Mouse (Mus musculus) lung, embryonic 14.5 days (tissue): ENCODE results near the gene Tnfrsf12a. TPM values are rescaled to one million over a fixed set of nuclear protein-coding genes. Genes with fewer than 3 reads are reported as not detected.

Experiments
- ATAC-seq: fragments of 200-750 bp; cut with Nextera tagmentation; 2 replicates; pipeline ENCODE4 v1.8.0; 2017; ENCODE audit warnings: mild to moderate bottlenecking, moderate TSS enrichment, moderate library complexity; ENCODE audit not compliant: insufficient read depth
- DNase-seq: peaks from one replicate; pipeline ENCODE4 v3.0.0-alpha.2; 2015
- H3K27ac ChIP-seq: fragments of 300-500 bp; sonication (generic); 2 replicates; pipeline ENCODE4 v1.5.1; 2014; ENCODE audit warnings: low read depth, mild to moderate bottlenecking, moderate library complexity
- H3K27me3 ChIP-seq: fragments of 300-500 bp; sonication (generic); 2 replicates; pipeline ENCODE4 v1.6.1; 2014; ENCODE audit warnings: low read length, control low read depth; ENCODE audit not compliant: insufficient read depth
- H3K36me3 ChIP-seq: fragments of 300-500 bp; sonication (generic); 2 replicates; pipeline ENCODE4 v1.6.1; 2014; ENCODE audit warnings: control low read depth; ENCODE audit not compliant: insufficient read depth
- H3K4me1 ChIP-seq: fragments of 300-500 bp; sonication (generic); 2 replicates; pipeline ENCODE4 v1.6.1; 2014; ENCODE audit warnings: antibody characterized with exemption, control low read depth; ENCODE audit not compliant: insufficient read depth
- H3K4me2 ChIP-seq: fragments of 300-500 bp; sonication (generic); 2 replicates; pipeline ENCODE4 v1.6.1; 2014; ENCODE audit warnings: mild to moderate bottlenecking
- H3K4me3 ChIP-seq: fragments of 300-500 bp; sonication (generic); 2 replicates; pipeline ENCODE4 v1.5.1; 2014; ENCODE audit warnings: low read depth, low read length
- H3K9ac ChIP-seq: fragments of 300-500 bp; sonication (generic); 2 replicates; pipeline ENCODE4 v1.6.1; 2014
- H3K9me3 ChIP-seq: fragments of 300-500 bp; sonication (generic); 2 replicates; pipeline ENCODE4 v1.6.1; 2016; ENCODE audit warnings: low read depth, low read length, control low read depth
- CTCF ChIP-seq: IDR thresholded peaks from 2 replicates; pipeline ENCODE4 v1.5.1; 2016; ENCODE audit warnings: antibody characterized with exemption, low read depth
- WGBS: fragments of 180-500 bp; shearing (Covaris S2); extraction: QIAGEN DNeasy Blood & Tissue Kit; methylation state at CpG from one replicate; pipeline ENCODE4 v1.1.7; 2014; 5-methylcytosine and 5-hydroxymethylcytosine counted together
- polyA plus RNA-seq: library from polyadenylated mRNA; unstranded; fragments of >200 nt; fragmentation: Nextera tagmentation; extraction: Ambion mirVana; gene quantifications from 2 replicates; pipeline ENCODE4 v1.2.1, GENCODE M21; 2014

Gene Tnfrsf12a
- polyA plus RNA-seq, 1 experiment from 2014 or later, result 21.6 TPM

DNA sequence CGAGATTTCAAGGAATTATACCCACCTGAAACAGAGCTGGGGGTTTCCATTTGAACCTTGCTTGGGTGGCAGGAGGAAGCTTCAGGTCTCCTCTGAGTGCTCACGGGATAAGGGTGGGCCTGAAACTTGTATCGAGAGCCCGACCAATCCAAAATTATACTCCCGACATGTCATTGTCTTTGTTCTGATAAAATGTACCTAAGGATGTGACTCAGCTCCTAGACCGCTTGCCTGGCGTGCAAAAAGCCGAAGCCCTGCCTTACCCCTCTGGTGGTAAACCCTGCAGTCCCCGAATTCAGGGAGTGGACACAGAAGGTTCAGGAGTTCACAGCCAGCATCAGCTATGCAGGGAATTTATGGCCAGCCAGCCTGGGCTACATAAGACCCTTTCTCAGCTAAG lies 3.1 kb upstream of the Tnfrsf12a start:
- Histone ChIP-seq H3K27ac (no peak overlapping the region), H3K36me3 (0 out of 2 replicates have a peak, but pooled peaks cover 3% of the 10 kb centered on the region), H3K4me2 (peak overlapping the region; percentile 59), H3K9me3 (no peaks in the 10 kb centered on the region), H3K27me3 (peaks cover 58% of the 10 kb centered on the region), H3K4me3 (peak overlapping the region; percentile 38), H3K4me1 (peaks cover 3% of the 10 kb centered on the region; the same call in 1 of the 2 replicates), H3K9ac (peak overlapping the region; percentile 38)
- DNase-seq, result no peak
- no peak for ATAC-seq
- no peak for TF ChIP-seq CTCF
- WGBS, result 48% methylated on average over 9 of the region's 9 CpGs

- no peak for TF ChIP-seq CTCF
- 0 out of 2 replicates have a peak, but pooled peaks cover 7% of the 10 kb centered on the region for H3K36me3 ChIP-seq
- peak within 1 kb of the TSS; percentile 59 for H3K4me2 ChIP-seq
- no peak for ATAC-seq
- H3K27ac ChIP-seq, result peak within 1 kb of the TSS; percentile 81
- DNase-seq, result peak; percentile 69
- peaks cover 57% of the 10 kb centered on the region for H3K27me3 ChIP-seq
- WGBS, result 2% methylated on average over 38 of the region's 38 CpGs
- H3K4me1 ChIP-seq, result peaks cover 9% of the 10 kb centered on the region; the same call in 1 of the 2 replicates
- H3K4me3 ChIP-seq, result peak within 1 kb of the TSS; percentile 38
- H3K9ac ChIP-seq, result peak within 1 kb of the TSS; percentile 38
- no peaks in the 10 kb centered on the region for H3K9me3 ChIP-seq
These were observed 2.0 kb upstream of the Tnfrsf12a start, which contains the start of gene Cldn6 for GRCm38 (mm10) chr17:23679127-23679835. Cldn6 (plus strand) TSS chr17:23679249.

- Histone ChIP-seq H3K4me3 (peak overlapping the region; percentile 58), H3K4me1 (peaks cover 6% of the 10 kb centered on the region; the same call in 1 of the 2 replicates), H3K4me2 (peak overlapping the region; percentile 96), H3K36me3 (0 out of 2 replicates have a peak, but pooled peaks cover 7% of the 10 kb centered on the region), H3K27ac (peak overlapping the region; percentile 82), H3K9ac (peak overlapping the region; percentile 64), H3K9me3 (no peaks in the 10 kb centered on the region), H3K27me3 (peaks cover 33% of the 10 kb centered on the region)
- no peak for DNase-seq
- under 1% methylated on average over 37 of the region's 37 CpGs for WGBS
- TF ChIP-seq CTCF, result no peak
- no peak for ATAC-seq
These were observed 716 bp downstream of the Tnfrsf12a start for GRCm38 (mm10) chr17:23676473-23677031.

GRCm38 (mm10) chr17:23675564-23676281 lies 1.5 kb downstream of the Tnfrsf12a start:
- Histone ChIP-seq H3K27ac (peak overlapping the region; percentile 62; the same call in 1 of the 2 replicates), H3K9me3 (no peaks in the 10 kb centered on the region), H3K4me2 (peak overlapping the region; percentile 96), H3K36me3 (0 out of 2 replicates have a peak, but pooled peaks cover 4% of the 10 kb centered on the region), H3K4me3 (peak overlapping the region; percentile 58), H3K27me3 (peaks cover 25% of the 10 kb centered on the region), H3K4me1 (peaks cover 6% of the 10 kb centered on the region; the same call in 1 of the 2 replicates), H3K9ac (peak overlapping the region; percentile 64; the same call in 1 of the 2 replicates)
- WGBS, result 20% methylated on average over 15 of the region's 15 CpGs
- TF ChIP-seq CTCF, result peak; percentile 30; the same call in 1 of the 2 replicates
- DNase-seq, result no peak
- no peak for ATAC-seq

DNA sequence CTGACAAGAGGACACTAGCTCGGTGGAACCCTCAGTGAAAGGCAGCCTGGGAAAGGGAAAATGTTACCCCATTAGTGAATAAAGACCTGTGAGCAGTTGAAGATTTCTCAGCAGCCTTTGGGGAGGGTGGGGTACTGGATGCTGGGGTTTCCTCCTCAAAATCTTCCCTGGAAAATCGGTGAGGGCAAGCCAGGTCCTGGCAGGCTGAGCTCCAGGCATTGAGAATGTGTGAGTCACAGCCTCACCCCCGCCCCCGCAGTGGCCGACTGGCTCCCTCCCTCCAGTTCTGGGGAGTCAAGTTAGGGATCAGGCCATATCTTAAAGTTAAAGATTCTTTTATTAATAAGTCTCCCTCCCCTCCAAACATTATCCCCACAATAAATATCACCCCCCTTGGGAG lies 2.1 kb downstream of the Tnfrsf12a start:
- Histone ChIP-seq H3K27ac (peak overlapping the region; percentile 33; the same call in 1 of the 2 replicates), H3K27me3 (peaks cover 19% of the 10 kb centered on the region), H3K9ac (no peak overlapping the region), H3K4me2 (peak overlapping the region; percentile 96), H3K4me1 (peaks cover 6% of the 10 kb centered on the region; the same call in 1 of the 2 replicates), H3K4me3 (peak overlapping the region; percentile 61; the same call in 1 of the 2 replicates), H3K36me3 (peaks cover 10% of the 10 kb centered on the region; the same call in 1 of the 2 replicates), H3K9me3 (no peaks in the 10 kb centered on the region)
- no peak for TF ChIP-seq CTCF
- DNase-seq (no peak), ATAC-seq (no peak)
- 26% methylated on average over 5 of the region's 5 CpGs for WGBS

- H3K36me3 ChIP-seq, result peaks cover 16% of the 10 kb centered on the region
- TF ChIP-seq CTCF, result no peak
- peaks cover 6% of the 10 kb centered on the region; the same call in 1 of the 2 replicates for H3K4me1 ChIP-seq
- 32% methylated on average over 9 of the region's 9 CpGs for WGBS
- peak overlapping the region; percentile 61 for H3K4me3 ChIP-seq
- DNase-seq (no peak), ATAC-seq (0 out of 2 replicates have a peak, but pooled peaks have one; percentile 0)
- no peaks in the 10 kb centered on the region for H3K9me3 ChIP-seq
- H3K4me2 ChIP-seq, result peak overlapping the region; percentile 96
- H3K27me3 ChIP-seq, result peaks cover 12% of the 10 kb centered on the region
- peak overlapping the region; percentile 80; the same call in 1 of the 2 replicates for H3K27ac ChIP-seq
- H3K9ac ChIP-seq, result peak overlapping the region; percentile 59
These were observed 2.9 kb downstream of the Tnfrsf12a start for GRCm38 (mm10) chr17:23674271-23674952.
